Mouse (Mus musculus) embryonic facial prominence, embryonic 10.5 days (tissue): ENCODE data around the gene Cntn4. TPM values are rescaled to one million over a fixed set of nuclear protein-coding genes. Genes with fewer than 3 reads are reported as not detected.

Source experiments
- DNase-seq: peaks from one replicate; pipeline ENCODE4 v3.0.0-alpha.2; 2017; ENCODE audit warnings: low spot score
- H3K27ac ChIP-seq: fragments of 300-500 bp; sonication (generic); replicated peaks from 2 replicates; pipeline ENCODE4 v1.5.1; 2016; ENCODE audit warnings: mild to moderate bottlenecking
- H3K27me3 ChIP-seq: fragments of 300-500 bp; sonication (generic); replicated peaks from 2 replicates; pipeline ENCODE4 v1.6.1; 2016; ENCODE audit warnings: low read depth, mild to moderate bottlenecking; ENCODE audit not compliant: poor library complexity, severe bottlenecking
- H3K36me3 ChIP-seq: fragments of 300-500 bp; sonication (generic); replicated peaks from 2 replicates; pipeline ENCODE4 v1.6.1; 2016; ENCODE audit warnings: mild to moderate bottlenecking, moderate library complexity
- H3K4me1 ChIP-seq: fragments of 300-500 bp; sonication (generic); 2 replicates; pipeline ENCODE4 v1.6.1; 2016
- H3K4me3 ChIP-seq: fragments of 300-500 bp; sonication (generic); 2 replicates; pipeline ENCODE4 v1.5.1; 2016; ENCODE audit warnings: mild to moderate bottlenecking, moderate library complexity
- H3K9me3 ChIP-seq: fragments of 300-500 bp; sonication (generic); 2 replicates; pipeline ENCODE4 v1.6.1; 2016; ENCODE audit warnings: mild to moderate bottlenecking
- WGBS: fragments of 180-500 bp; shearing (Covaris S2); methylation state at CpG from one replicate; pipeline ENCODE4 v1.1.7; 2016; 5-methylcytosine and 5-hydroxymethylcytosine counted together
- polyA plus RNA-seq: library from polyadenylated mRNA; unstranded; fragments of >200 nt; fragmentation: Nextera tagmentation; extraction: Ambion mirVana; gene quantifications from 2 replicates; pipeline ENCODE4 v1.2.1, GENCODE M21; 2016

Gene Cntn4
- polyA plus RNA-seq, 1 experiment from 2014 or later, result 0.72 TPM

GRCm38 (mm10) chr6:106153530-106153929 is 476.1 kb downstream of the Cntn4 start:
- WGBS, result 62% methylated on average over 2 of the region's 2 CpGs
- H3K27ac ChIP-seq, result no peak overlapping the region
- no peak for DNase-seq
- H3K4me1 ChIP-seq, result no peaks in the 10 kb centered on the region
- no peaks in the 10 kb centered on the region for H3K27me3 ChIP-seq
- no peaks in the 10 kb centered on the region for H3K36me3 ChIP-seq
- H3K9me3 ChIP-seq, result no peaks in the 10 kb centered on the region
- no peak overlapping the region for H3K4me3 ChIP-seq

- Histone ChIP-seq H3K27me3 (no peaks in the 10 kb centered on the region), H3K4me1 (no peaks in the 10 kb centered on the region), H3K36me3 (no peaks in the 10 kb centered on the region), H3K4me3 (no peak overlapping the region), H3K27ac (no peak overlapping the region), H3K9me3 (no peaks in the 10 kb centered on the region)
- no peak for DNase-seq
- WGBS, result 83% methylated on average over 3 of the region's 3 CpGs
These were observed 477.9 kb downstream of the Cntn4 start for GRCm38 (mm10) chr6:106155362-106155761.

GRCm38 (mm10) chr6:106177546-106177945 is 500.1 kb downstream of the Cntn4 start:
- no peak for DNase-seq
- no peaks in the 10 kb centered on the region for H3K27me3 ChIP-seq
- no peaks in the 10 kb centered on the region for H3K36me3 ChIP-seq
- no peak overlapping the region for H3K4me3 ChIP-seq
- no peak overlapping the region for H3K27ac ChIP-seq
- no peaks in the 10 kb centered on the region for H3K4me1 ChIP-seq
- H3K9me3 ChIP-seq, result no peaks in the 10 kb centered on the region
- 90% methylated on average over 5 of the region's 5 CpGs for WGBS

GRCm38 (mm10) chr6:106181596-106181995 is 504.1 kb downstream of the Cntn4 start:
- Histone ChIP-seq H3K27ac (no peak overlapping the region), H3K4me1 (no peaks in the 10 kb centered on the region), H3K27me3 (no peaks in the 10 kb centered on the region), H3K4me3 (no peak overlapping the region), H3K36me3 (no peaks in the 10 kb centered on the region), H3K9me3 (no peaks in the 10 kb centered on the region)
- WGBS, result 94% methylated on average over 2 of the region's 2 CpGs
- DNase-seq, result no peak

- no peak for DNase-seq
- no peak overlapping the region for H3K27ac ChIP-seq
- no peaks in the 10 kb centered on the region for H3K36me3 ChIP-seq
- H3K27me3 ChIP-seq, result no peaks in the 10 kb centered on the region
- H3K4me3 ChIP-seq, result no peak overlapping the region
- WGBS, result 93% methylated on average over 1 of the region's 1 CpGs
- no peaks in the 10 kb centered on the region for H3K4me1 ChIP-seq
- no peaks in the 10 kb centered on the region for H3K9me3 ChIP-seq
These were observed 523.5 kb downstream of the Cntn4 start for GRCm38 (mm10) chr6:106200974-106201373.

GRCm38 (mm10) chr6:106207401-106207800 is 529.9 kb downstream of the Cntn4 start:
- H3K27me3 ChIP-seq, result no peaks in the 10 kb centered on the region
- DNase-seq, result no peak
- no peaks in the 10 kb centered on the region for H3K36me3 ChIP-seq
- no peak overlapping the region for H3K4me3 ChIP-seq
- H3K4me1 ChIP-seq, result no peaks in the 10 kb centered on the region
- H3K27ac ChIP-seq, result no peak overlapping the region
- no peaks in the 10 kb centered on the region for H3K9me3 ChIP-seq

- no peaks in the 10 kb centered on the region for H3K27me3 ChIP-seq
- H3K9me3 ChIP-seq, result no peaks in the 10 kb centered on the region
- WGBS, result 91% methylated on average over 4 of the region's 4 CpGs
- no peak overlapping the region for H3K27ac ChIP-seq
- no peak for DNase-seq
- no peaks in the 10 kb centered on the region for H3K36me3 ChIP-seq
- no peak overlapping the region for H3K4me3 ChIP-seq
- H3K4me1 ChIP-seq, result no peaks in the 10 kb centered on the region
These were observed 535.6 kb downstream of the Cntn4 start for GRCm38 (mm10) chr6:106213071-106213470.

GRCm38 (mm10) chr6:106237046-106237948 is 559.8 kb downstream of the Cntn4 start:
- Histone ChIP-seq H3K9me3 (no peaks in the 10 kb centered on the region), H3K4me3 (no peak overlapping the region), H3K27me3 (no peaks in the 10 kb centered on the region), H3K27ac (no peak overlapping the region), H3K4me1 (no peaks in the 10 kb centered on the region), H3K36me3 (no peaks in the 10 kb centered on the region)
- 79% methylated on average over 12 of the region's 12 CpGs for WGBS
- DNase-seq, result no peak

- H3K4me3 ChIP-seq, result no peak overlapping the region
- WGBS, result 74% methylated on average over 1 of the region's 1 CpGs
These were observed 564.1 kb downstream of the Cntn4 start for GRCm38 (mm10) chr6:106241553-106241952.

GRCm38 (mm10) chr6:106263396-106263795 is 585.9 kb downstream of the Cntn4 start:
- Histone ChIP-seq H3K4me1 (no peaks in the 10 kb centered on the region), H3K4me3 (no peak overlapping the region), H3K27me3 (no peaks in the 10 kb centered on the region), H3K27ac (no peak overlapping the region), H3K36me3 (no peaks in the 10 kb centered on the region), H3K9me3 (no peaks in the 10 kb centered on the region)
- no peak for DNase-seq
- WGBS, result 96% methylated on average over 3 of the region's 3 CpGs

More at GRCm38 (mm10) chr6:106241553-106241952, 564.1 kb downstream of the Cntn4 start:
- DNase-seq, result no peak
- H3K9me3 ChIP-seq, result no peaks in the 10 kb centered on the region
- H3K27me3 ChIP-seq, result no peaks in the 10 kb centered on the region
- no peaks in the 10 kb centered on the region for H3K4me1 ChIP-seq
- H3K27ac ChIP-seq, result no peak overlapping the region
- no peaks in the 10 kb centered on the region for H3K36me3 ChIP-seq

GRCm38 (mm10) chr6:106265487-106265886 is 588.0 kb downstream of the Cntn4 start:
- H3K4me1 ChIP-seq, result no peaks in the 10 kb centered on the region
- no peak for DNase-seq
- H3K27ac ChIP-seq, result no peak overlapping the region
- no peaks in the 10 kb centered on the region for H3K36me3 ChIP-seq
- H3K4me3 ChIP-seq, result no peak overlapping the region
- H3K27me3 ChIP-seq, result no peaks in the 10 kb centered on the region
- no peaks in the 10 kb centered on the region for H3K9me3 ChIP-seq
- WGBS, result 93% methylated on average over 3 of the region's 3 CpGs

- no peaks in the 10 kb centered on the region for H3K27me3 ChIP-seq
- no peak overlapping the region for H3K27ac ChIP-seq
- H3K4me1 ChIP-seq, result no peaks in the 10 kb centered on the region
- no peak for DNase-seq
- WGBS, result 87% methylated on average over 2 of the region's 2 CpGs
- H3K4me3 ChIP-seq, result no peak overlapping the region
- no peaks in the 10 kb centered on the region for H3K36me3 ChIP-seq
- no peaks in the 10 kb centered on the region for H3K9me3 ChIP-seq
These were observed 588.8 kb downstream of the Cntn4 start for GRCm38 (mm10) chr6:106266304-106266703.

- Histone ChIP-seq H3K4me3 (no peak overlapping the region), H3K27me3 (no peaks in the 10 kb centered on the region), H3K27ac (no peak overlapping the region), H3K36me3 (no peaks in the 10 kb centered on the region), H3K9me3 (no peaks in the 10 kb centered on the region), H3K4me1 (no peaks in the 10 kb centered on the region)
- WGBS, result 86% methylated on average over 4 of the region's 4 CpGs
- DNase-seq, result no peak
These were observed 591.3 kb downstream of the Cntn4 start for GRCm38 (mm10) chr6:106268723-106269122.
